Mouse (Mus musculus) midbrain, embryonic 11.5 days (tissue): Measurements from ENCODE around the gene Dusp1. TPM values are rescaled to one million over a fixed set of nuclear protein-coding genes. Genes with fewer than 3 reads are reported as not detected.

ENCODE experiments used
- ATAC-seq: fragments of 200-750 bp; cut with Nextera tagmentation; 2 replicates; pipeline ENCODE4 v1.8.0; 2017; ENCODE audit warnings: moderate TSS enrichment, moderate library complexity; ENCODE audit not compliant: low FRiP score
- DNase-seq: peaks from one replicate; pipeline ENCODE4 v3.0.0; 2015; ENCODE audit warnings: low spot score; ENCODE audit errors: missing footprints
- H3K27ac ChIP-seq: fragments of 300-500 bp; sonication (generic); 2 replicates; pipeline ENCODE4 v1.5.1; 2014; ENCODE audit warnings: low read depth, low read length
- H3K27me3 ChIP-seq: fragments of 300-500 bp; sonication (generic); 2 replicates; pipeline ENCODE4 v1.6.1; 2014; ENCODE audit warnings: mild to moderate bottlenecking, low read length, moderate library complexity, mixed read lengths; ENCODE audit not compliant: control insufficient read depth, insufficient read depth
- H3K36me3 ChIP-seq: fragments of 300-500 bp; sonication (generic); 2 replicates; pipeline ENCODE4 v1.6.1; 2014; ENCODE audit warnings: mild to moderate bottlenecking, low read length, moderate library complexity, mixed read lengths; ENCODE audit not compliant: control insufficient read depth, insufficient read depth
- H3K4me1 ChIP-seq: fragments of 300-500 bp; sonication (generic); 2 replicates; pipeline ENCODE4 v1.6.1; 2014; ENCODE audit warnings: low read length; ENCODE audit not compliant: control insufficient read depth, insufficient read depth
- H3K4me2 ChIP-seq: fragments of 300-500 bp; sonication (generic); 2 replicates; pipeline ENCODE4 v1.6.1; 2014; ENCODE audit warnings: mild to moderate bottlenecking, moderate library complexity
- H3K4me3 ChIP-seq: fragments of 300-500 bp; sonication (generic); 2 replicates; pipeline ENCODE4 v1.5.1; 2014; ENCODE audit warnings: low read depth, low read length
- H3K9ac ChIP-seq: fragments of 300-500 bp; sonication (generic); 2 replicates; pipeline ENCODE4 v1.6.1; 2014; ENCODE audit warnings: low read length
- H3K9me3 ChIP-seq: fragments of 300-500 bp; sonication (generic); 2 replicates; pipeline ENCODE4 v1.6.1; 2016; ENCODE audit warnings: low read length; ENCODE audit not compliant: control insufficient read depth
- WGBS: fragments of 180-500 bp; shearing (Covaris S2); extraction: QIAGEN DNeasy Blood & Tissue Kit; methylation state at CpG from one replicate; pipeline ENCODE4 v1.1.7; 2014; 5-methylcytosine and 5-hydroxymethylcytosine counted together
- polyA plus RNA-seq: library from polyadenylated mRNA; unstranded; fragments of >200 nt; fragmentation: Nextera tagmentation; extraction: Ambion mirVana; gene quantifications from 2 replicates; pipeline ENCODE4 v1.2.1, GENCODE M21; 2014

Dusp1 gene
- polyA plus RNA-seq, 1 experiment from 2014 or later, result 30.2 TPM

- ATAC-seq (no peak), DNase-seq (no peak)
- no peak overlapping the region for H3K4me3 ChIP-seq
- 56% methylated on average over 6 of the region's 6 CpGs for WGBS
- no peak overlapping the region for H3K4me2 ChIP-seq
- H3K27me3 ChIP-seq, result no peaks in the 10 kb centered on the region
- H3K36me3 ChIP-seq, result no peaks in the 10 kb centered on the region
- no peaks in the 10 kb centered on the region for H3K9me3 ChIP-seq
- H3K9ac ChIP-seq, result no peak overlapping the region
- no peak overlapping the region for H3K27ac ChIP-seq
- H3K4me1 ChIP-seq, result peaks cover 5% of the 10 kb centered on the region
These were observed 40.0 kb upstream of the Dusp1 start for GRCm38 (mm10) chr17:26601926-26602325.

- Histone ChIP-seq H3K4me2 (no peak overlapping the region), H3K27me3 (no peaks in the 10 kb centered on the region), H3K4me3 (no peak overlapping the region), H3K9ac (no peak overlapping the region), H3K27ac (no peak overlapping the region), H3K36me3 (no peaks in the 10 kb centered on the region), H3K9me3 (no peaks in the 10 kb centered on the region), H3K4me1 (peaks cover 5% of the 10 kb centered on the region)
- WGBS, result 82% methylated on average over 6 of the region's 6 CpGs
- no peak for DNase-seq
- no peak for ATAC-seq
These were observed 39.6 kb upstream of the Dusp1 start for GRCm38 (mm10) chr17:26601514-26601913.

GRCm38 (mm10) chr17:26600913-26601447 lies 39.1 kb upstream of the Dusp1 start:
- ATAC-seq, result no peak
- H3K36me3 ChIP-seq, result no peaks in the 10 kb centered on the region
- H3K27ac ChIP-seq, result no peak overlapping the region
- no peak overlapping the region for H3K9ac ChIP-seq
- 74% methylated on average over 17 of the region's 17 CpGs for WGBS
- H3K27me3 ChIP-seq, result no peaks in the 10 kb centered on the region
- no peaks in the 10 kb centered on the region for H3K9me3 ChIP-seq
- peaks cover 5% of the 10 kb centered on the region for H3K4me1 ChIP-seq
- H3K4me3 ChIP-seq, result no peak overlapping the region
- DNase-seq, result no peak
- no peak overlapping the region for H3K4me2 ChIP-seq

- Histone ChIP-seq H3K4me2 (no peak overlapping the region), H3K9ac (no peak overlapping the region), H3K4me3 (no peak overlapping the region), H3K27ac (no peak overlapping the region), H3K9me3 (no peaks in the 10 kb centered on the region), H3K4me1 (peaks cover 5% of the 10 kb centered on the region), H3K27me3 (no peaks in the 10 kb centered on the region), H3K36me3 (no peaks in the 10 kb centered on the region)
- ATAC-seq (no peak), DNase-seq (no peak)
- WGBS, result 94% methylated on average over 5 of the region's 5 CpGs
These were observed 36.9 kb upstream of the Dusp1 start for GRCm38 (mm10) chr17:26598845-26599244.

GRCm38 (mm10) chr17:26596856-26597481 lies 35.0 kb upstream of the Dusp1 start:
- ATAC-seq (no peak), DNase-seq (no peak)
- no peak overlapping the region for H3K4me2 ChIP-seq
- H3K9me3 ChIP-seq, result no peaks in the 10 kb centered on the region
- peaks cover 5% of the 10 kb centered on the region for H3K4me1 ChIP-seq
- H3K36me3 ChIP-seq, result 0 out of 2 replicates have a peak, but pooled peaks cover 2% of the 10 kb centered on the region
- no peak overlapping the region for H3K27ac ChIP-seq
- no peak overlapping the region for H3K9ac ChIP-seq
- H3K4me3 ChIP-seq, result no peak overlapping the region
- WGBS, result 87% methylated on average over 6 of the region's 6 CpGs
- H3K27me3 ChIP-seq, result no peaks in the 10 kb centered on the region

GRCm38 (mm10) chr17:26596168-26596658 lies 34.3 kb upstream of the Dusp1 start:
- DNase-seq, result no peak
- H3K36me3 ChIP-seq, result 0 out of 2 replicates have a peak, but pooled peaks cover 2% of the 10 kb centered on the region
- 54% methylated on average over 7 of the region's 7 CpGs for WGBS

GRCm38 (mm10) chr17:26595448-26596167 lies 33.7 kb upstream of the Dusp1 start:
- no peak overlapping the region for H3K4me2 ChIP-seq
- H3K4me3 ChIP-seq, result no peak overlapping the region
- 73% methylated on average over 7 of the region's 7 CpGs for WGBS
- 0 out of 2 replicates have a peak, but pooled peaks cover 2% of the 10 kb centered on the region for H3K36me3 ChIP-seq
- H3K9me3 ChIP-seq, result no peaks in the 10 kb centered on the region
- DNase-seq (no peak), ATAC-seq (no peak)
- H3K4me1 ChIP-seq, result no peaks in the 10 kb centered on the region
- no peak overlapping the region for H3K27ac ChIP-seq
- no peak overlapping the region for H3K9ac ChIP-seq
- no peaks in the 10 kb centered on the region for H3K27me3 ChIP-seq

More at GRCm38 (mm10) chr17:26596168-26596658, 34.3 kb upstream of the Dusp1 start:
- no peaks in the 10 kb centered on the region for H3K27me3 ChIP-seq
- H3K4me1 ChIP-seq, result no peaks in the 10 kb centered on the region
- no peak overlapping the region for H3K27ac ChIP-seq
- no peak overlapping the region for H3K9ac ChIP-seq
- no peaks in the 10 kb centered on the region for H3K9me3 ChIP-seq
- no peak overlapping the region for H3K4me2 ChIP-seq
- H3K4me3 ChIP-seq, result no peak overlapping the region
- ATAC-seq, result no peak

- no peak for ATAC-seq
- WGBS, result 82% methylated on average over 7 of the region's 7 CpGs
- H3K36me3 ChIP-seq, result 0 out of 2 replicates have a peak, but pooled peaks cover 2% of the 10 kb centered on the region
These were observed 33.0 kb upstream of the Dusp1 start for GRCm38 (mm10) chr17:26594958-26595357.

GRCm38 (mm10) chr17:26594171-26594570 lies 32.2 kb upstream of the Dusp1 start:
- Histone ChIP-seq H3K4me2 (no peak overlapping the region), H3K27me3 (no peaks in the 10 kb centered on the region), H3K4me3 (no peak overlapping the region), H3K4me1 (no peaks in the 10 kb centered on the region), H3K9me3 (no peaks in the 10 kb centered on the region), H3K27ac (no peak overlapping the region), H3K36me3 (0 out of 2 replicates have a peak, but pooled peaks cover 2% of the 10 kb centered on the region), H3K9ac (no peak overlapping the region)
- DNase-seq, result no peak
- WGBS, result 92% methylated on average over 7 of the region's 7 CpGs
- no peak for ATAC-seq

More at GRCm38 (mm10) chr17:26594958-26595357, 33.0 kb upstream of the Dusp1 start:
- Histone ChIP-seq H3K4me2 (no peak overlapping the region), H3K4me3 (no peak overlapping the region), H3K27me3 (no peaks in the 10 kb centered on the region), H3K9ac (no peak overlapping the region), H3K4me1 (no peaks in the 10 kb centered on the region), H3K27ac (no peak overlapping the region), H3K9me3 (no peaks in the 10 kb centered on the region)
- no peak for DNase-seq
